Mouse (Mus musculus): Measurements from ENCODE around the gene Krt2. TPM values are rescaled to one million over a fixed set of nuclear protein-coding genes. Genes with fewer than 3 reads are reported as not detected.
A peak's percentile ranks its signal among the peaks of the same experiment; 100 is the strongest.

Gene Krt2
- total and polyA plus RNA-seq, 2 experiments from 2014 or later = not detected

DNA sequence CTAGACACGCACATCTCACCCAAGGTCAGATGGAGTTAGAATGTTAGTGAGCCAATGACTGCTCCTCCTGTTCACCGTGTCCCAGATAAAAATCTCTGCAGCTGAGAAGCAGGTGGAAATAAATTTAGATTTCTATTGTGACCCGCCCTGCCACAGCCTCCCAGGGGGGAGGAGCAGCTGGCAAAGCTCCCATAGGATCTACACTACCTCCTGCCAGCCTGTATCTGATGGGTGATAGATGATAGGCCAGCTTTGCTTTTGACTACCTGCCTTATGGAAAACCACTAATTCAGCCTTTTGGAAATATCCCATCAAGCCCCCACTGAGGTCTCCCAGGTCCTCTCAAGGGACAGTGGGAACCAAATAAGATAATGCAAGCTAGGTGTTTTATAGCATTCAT lies 37.8 kb upstream of the Krt2 start:
- ATAC-seq (ENCODE audit: low FRiP score) (no peak), DNase-seq (ENCODE audit: low spot score) (no peak)
- 74% methylated on average over 3 of the region's 3 CpGs for WGBS
- H3K9me3 ChIP-seq (ENCODE audit: low read length) = no peaks in the 10 kb centered on the region
- H3K4me1 ChIP-seq (ENCODE audit: insufficient read depth, low read length) = no peaks in the 10 kb centered on the region
- H3K4me3 ChIP-seq (ENCODE audit: low read depth, low read length) = no peak overlapping the region
- H3K4me2 ChIP-seq (ENCODE audit: low read depth, low read length, poor library complexity, severe bottlenecking) = no peak overlapping the region
- no peaks in the 10 kb centered on the region for H3K36me3 ChIP-seq (ENCODE audit: insufficient read depth, low read length)
- peaks cover 8% of the 10 kb centered on the region for H3K27me3 ChIP-seq (ENCODE audit: insufficient read depth, low read length)
- H3K9ac ChIP-seq (replicated peaks; ENCODE audit: low read length, poor library complexity, severe bottlenecking) = no peak overlapping the region
- TF ChIP-seq CTCF (IDR thresholded peaks at IDR 0.05) = no peak
- no peak overlapping the region for H3K27ac ChIP-seq (ENCODE audit: low read depth, low read length)

DNA sequence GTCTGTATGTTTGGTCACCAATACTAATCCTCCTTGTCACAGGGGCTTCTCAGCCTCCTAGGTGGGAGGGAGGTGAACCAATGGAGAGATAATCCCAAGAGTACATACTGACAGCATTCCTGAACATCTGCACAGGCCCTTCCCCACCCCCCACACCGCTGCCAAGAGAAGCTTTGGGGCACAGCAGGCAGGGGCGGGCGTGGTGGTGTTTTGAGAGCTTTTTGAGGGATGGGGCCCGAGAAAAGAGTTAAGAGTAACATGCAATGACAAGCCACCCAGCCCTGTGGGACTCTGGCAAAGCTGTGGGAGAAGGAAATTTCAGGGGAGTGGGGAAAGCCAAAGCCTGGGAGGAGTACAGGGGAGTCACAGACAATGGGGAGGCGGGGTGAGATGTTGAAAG lies 36.3 kb upstream of the Krt2 start:
- WGBS = 16% methylated on average over 5 of the region's 5 CpGs
- DNase-seq (ENCODE audit: low spot score) = no peak

DNA sequence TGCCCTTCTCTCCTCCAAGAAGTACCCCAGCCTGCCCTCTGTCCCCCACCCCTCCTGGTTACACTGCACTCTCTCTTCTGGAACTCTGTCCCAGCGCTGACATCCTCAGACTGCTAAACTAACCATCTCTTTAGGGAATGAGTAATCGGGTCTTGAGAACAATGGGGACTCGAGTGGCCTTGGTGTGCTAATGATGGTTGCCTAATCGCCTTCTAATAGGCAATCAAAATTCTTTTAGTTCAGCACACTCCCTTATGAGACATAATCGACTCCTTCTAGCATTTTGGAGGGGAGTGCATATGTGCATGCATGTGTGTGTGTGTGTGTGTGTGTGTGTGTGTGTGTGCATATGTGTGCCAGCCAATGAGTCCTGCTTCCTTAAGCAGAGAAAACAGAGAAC lies 34.6 kb upstream of the Krt2 start:
- Histone ChIP-seq H3K4me2 (ENCODE audit: low read depth, low read length, poor library complexity, severe bottlenecking) (no peak overlapping the region), H3K9me3 (ENCODE audit: low read length) (no peaks in the 10 kb centered on the region), H3K36me3 (ENCODE audit: insufficient read depth, low read length) (no peaks in the 10 kb centered on the region), H3K27ac (ENCODE audit: low read depth, low read length) (no peak overlapping the region), H3K27me3 (ENCODE audit: insufficient read depth, low read length) (peaks cover 4% of the 10 kb centered on the region), H3K9ac (replicated peaks; ENCODE audit: low read length, poor library complexity, severe bottlenecking) (no peak overlapping the region), H3K4me3 (ENCODE audit: low read depth, low read length) (no peak overlapping the region), H3K4me1 (ENCODE audit: insufficient read depth, low read length) (no peaks in the 10 kb centered on the region)
- no peak for TF ChIP-seq CTCF (IDR thresholded peaks at IDR 0.05)
- ATAC-seq (ENCODE audit: low FRiP score) (no peak), DNase-seq (ENCODE audit: low spot score) (no peak)
- WGBS = 34% methylated on average over 5 of the region's 5 CpGs

More for the DNA sequence above, 36.3 kb upstream of the Krt2 start:
- H3K4me2 ChIP-seq (ENCODE audit: low read depth, low read length, poor library complexity, severe bottlenecking) = no peak overlapping the region
- H3K27me3 ChIP-seq (ENCODE audit: insufficient read depth, low read length) = peaks cover 6% of the 10 kb centered on the region
- H3K4me1 ChIP-seq (ENCODE audit: insufficient read depth, low read length) = no peaks in the 10 kb centered on the region
- H3K4me3 ChIP-seq (ENCODE audit: low read depth, low read length) = no peak overlapping the region
- H3K9me3 ChIP-seq (ENCODE audit: low read length) = no peaks in the 10 kb centered on the region
- H3K36me3 ChIP-seq (ENCODE audit: insufficient read depth, low read length) = no peaks in the 10 kb centered on the region
- H3K9ac ChIP-seq (replicated peaks; ENCODE audit: low read length, poor library complexity, severe bottlenecking) = no peak overlapping the region
- no peak for ATAC-seq (ENCODE audit: low FRiP score)
- no peak overlapping the region for H3K27ac ChIP-seq (ENCODE audit: low read depth, low read length)
- no peak for TF ChIP-seq CTCF (IDR thresholded peaks at IDR 0.05)

DNA sequence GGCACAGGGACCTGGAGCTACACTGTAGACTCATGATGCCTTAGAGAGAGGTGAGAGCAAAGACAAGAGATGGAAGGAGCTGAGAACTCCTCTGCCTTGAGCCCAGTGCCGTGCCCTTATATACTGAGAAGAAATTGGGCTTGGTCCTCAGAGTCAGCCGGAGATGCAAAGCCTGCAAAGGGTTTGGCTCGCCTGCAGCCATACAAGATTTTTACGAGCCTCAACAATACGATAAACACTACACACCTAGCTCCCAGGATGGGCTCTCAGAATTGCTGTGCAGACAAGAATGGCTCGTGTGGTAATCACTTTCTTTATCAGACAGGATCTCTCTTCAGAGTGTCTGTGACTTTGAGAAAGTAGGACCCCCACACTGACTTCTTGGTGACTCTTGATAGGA lies 32.7 kb upstream of the Krt2 start, which contains the start of gene Krt1:
Krt1 (minus strand) TSS at position 101 of the 400 bp plus-strand sequence.
- 86% methylated on average over 6 of the region's 6 CpGs for WGBS
- no peak for TF ChIP-seq CTCF (IDR thresholded peaks at IDR 0.05)

GRCm38 (mm10) chr15:101845971-101846403 lies 28.0 kb upstream of the Krt2 start:
- H3K27ac ChIP-seq (ENCODE audit: low read depth, low read length) = peak overlapping the region; percentile 86
- H3K4me3 ChIP-seq (ENCODE audit: low read depth, low read length) = peak overlapping the region; percentile 45
- H3K9ac ChIP-seq (replicated peaks; ENCODE audit: low read length, poor library complexity, severe bottlenecking) = peak overlapping the region; percentile 65
- 2% methylated on average over 34 of the region's 37 CpGs for WGBS
- H3K4me1 ChIP-seq (ENCODE audit: insufficient read depth, low read length) = peaks cover 4% of the 10 kb centered on the region; the same call in 1 of the 2 replicates
- TF ChIP-seq CTCF (IDR thresholded peaks at IDR 0.05) = 0 out of 2 replicates have a peak, but pooled peaks have one; percentile 0
- H3K9me3 ChIP-seq (ENCODE audit: low read length) = no peaks in the 10 kb centered on the region
- DNase-seq (ENCODE audit: low spot score) = peak; percentile 51
- peak; percentile 78 for ATAC-seq (ENCODE audit: low FRiP score)
- no peaks in the 10 kb centered on the region for H3K27me3 ChIP-seq (ENCODE audit: insufficient read depth, low read length)
- no peaks in the 10 kb centered on the region for H3K36me3 ChIP-seq (ENCODE audit: insufficient read depth, low read length)
- peak overlapping the region; percentile 74 for H3K4me2 ChIP-seq (ENCODE audit: low read depth, low read length, poor library complexity, severe bottlenecking)

More for the DNA sequence above, 32.7 kb upstream of the Krt2 start, which contains the start of gene Krt1:
- Histone ChIP-seq H3K4me1 (ENCODE audit: insufficient read depth, low read length) (peaks cover 4% of the 10 kb centered on the region; the same call in 1 of the 2 replicates), H3K36me3 (ENCODE audit: insufficient read depth, low read length) (no peaks in the 10 kb centered on the region), H3K4me2 (ENCODE audit: low read depth, low read length, poor library complexity, severe bottlenecking) (no peak within 1 kb of the TSS), H3K27me3 (ENCODE audit: insufficient read depth, low read length) (peaks cover 4% of the 10 kb centered on the region; the same call in 1 of the 2 replicates), H3K4me3 (ENCODE audit: low read depth, low read length) (no peak within 1 kb of the TSS), H3K27ac (ENCODE audit: low read depth, low read length) (no peak within 1 kb of the TSS), H3K9ac (replicated peaks; ENCODE audit: low read length, poor library complexity, severe bottlenecking) (no peak within 1 kb of the TSS), H3K9me3 (ENCODE audit: low read length) (no peaks in the 10 kb centered on the region)
- ATAC-seq (ENCODE audit: low FRiP score) (no peak), DNase-seq (ENCODE audit: low spot score) (no peak)

GRCm38 (mm10) chr15:101843192-101843591 lies 25.2 kb upstream of the Krt2 start:
- Histone ChIP-seq H3K36me3 (ENCODE audit: insufficient read depth, low read length) (no peaks in the 10 kb centered on the region), H3K9me3 (ENCODE audit: low read length) (no peaks in the 10 kb centered on the region), H3K27ac (ENCODE audit: low read depth, low read length) (no peak overlapping the region), H3K4me3 (ENCODE audit: low read depth, low read length) (no peak overlapping the region), H3K4me1 (ENCODE audit: insufficient read depth, low read length) (peaks cover 4% of the 10 kb centered on the region; the same call in 1 of the 2 replicates), H3K9ac (replicated peaks; ENCODE audit: low read length, poor library complexity, severe bottlenecking) (no peak overlapping the region), H3K27me3 (ENCODE audit: insufficient read depth, low read length) (no peaks in the 10 kb centered on the region), H3K4me2 (ENCODE audit: low read depth, low read length, poor library complexity, severe bottlenecking) (no peak overlapping the region)
- no peak for TF ChIP-seq CTCF (IDR thresholded peaks at IDR 0.05)
- no peak for ATAC-seq (ENCODE audit: low FRiP score)
- no peak for DNase-seq (ENCODE audit: low spot score)
- 63% methylated on average over 9 of the region's 9 CpGs for whole genome bisulfite sequencing

All from midbrain, postnatal 0 days (tissue).